Mouse (Mus musculus): ENCODE results near the gene Akap13.
"Not testable (repeated sequence)": the region's sequence is repeated elsewhere in the genome, so short reads cannot be mapped to it uniquely, and the experiment has no call there.

Gene Akap13

GRCm38 (mm10) chr7:75760661-75761319 is 305.5 kb downstream of the Akap13 start:
- DNase-seq (ENCODE audit: low spot score in 2 of 2): not testable (repeated sequence)

- DNase-seq (ENCODE audit: low spot score in 2 of 2): not testable (repeated sequence)
Observed at GRCm38 (mm10) chr7:75762225-75762624, 306.9 kb downstream of the Akap13 start.

GRCm38 (mm10) chr7:75767080-75767769 is 311.9 kb downstream of the Akap13 start:
- not testable (repeated sequence) for DNase-seq (ENCODE audit: low spot score in 2 of 2)

- DNase-seq (ENCODE audit: low spot score in 2 of 2): no peak
Observed at GRCm38 (mm10) chr7:75768169-75768568, 312.8 kb downstream of the Akap13 start.

GRCm38 (mm10) chr7:75769909-75770308 is 314.6 kb downstream of the Akap13 start:
- no peak for DNase-seq (ENCODE audit: low spot score in 2 of 2)

GRCm38 (mm10) chr7:75774095-75775078 is 319.1 kb downstream of the Akap13 start:
- DNase-seq (ENCODE audit: low spot score in 2 of 2): not testable (repeated sequence)

GRCm38 (mm10) chr7:75778053-75778452 is 322.7 kb downstream of the Akap13 start:
- DNase-seq (ENCODE audit: low spot score in 2 of 2): no peak

GRCm38 (mm10) chr7:75780812-75781211 is 325.5 kb downstream of the Akap13 start:
- no peak for DNase-seq (ENCODE audit: low spot score in 2 of 2)

- no peak for DNase-seq (ENCODE audit: low spot score in 2 of 2)
Observed at GRCm38 (mm10) chr7:75781298-75781947, 326.1 kb downstream of the Akap13 start.

GRCm38 (mm10) chr7:75781948-75782722 is 326.8 kb downstream of the Akap13 start:
- DNase-seq (ENCODE audit: low spot score in 2 of 2): peak; percentile 67 to 80

- no peak for DNase-seq (ENCODE audit: low spot score in 2 of 2)
Observed at GRCm38 (mm10) chr7:75782723-75783011, 327.3 kb downstream of the Akap13 start.

GRCm38 (mm10) chr7:75785388-75786328 is 330.3 kb downstream of the Akap13 start:
- no peak for DNase-seq (ENCODE audit: low spot score in 2 of 2)

GRCm38 (mm10) chr7:75786812-75787211 is 331.5 kb downstream of the Akap13 start:
- DNase-seq (ENCODE audit: low spot score in 2 of 2): no peak

- DNase-seq (ENCODE audit: low spot score in 2 of 2): no peak
Observed at GRCm38 (mm10) chr7:75787371-75787770, 332.0 kb downstream of the Akap13 start.

- not testable (repeated sequence) for DNase-seq (ENCODE audit: low spot score in 2 of 2)
Observed at GRCm38 (mm10) chr7:75788069-75788800, 332.9 kb downstream of the Akap13 start.

GRCm38 (mm10) chr7:75788801-75789135 is 333.4 kb downstream of the Akap13 start:
- DNase-seq (ENCODE audit: low spot score in 2 of 2): not testable (repeated sequence)

- DNase-seq (ENCODE audit: low spot score in 2 of 2): no peak
Observed at GRCm38 (mm10) chr7:75789746-75790145, 334.4 kb downstream of the Akap13 start.

- DNase-seq (ENCODE audit: low spot score in 2 of 2): not testable (repeated sequence)
Observed at GRCm38 (mm10) chr7:75791092-75791837, 335.9 kb downstream of the Akap13 start.

All from frontal cortex, postnatal 10 days (tissue).